Mouse (Mus musculus): ENCODE data around the gene Dennd2a. TPM values are rescaled to one million over a fixed set of nuclear protein-coding genes. Genes with fewer than 3 reads are reported as not detected.

Gene Dennd2a
- total RNA-seq, 2 experiments from 2014 or later = 13.6 to 15.3 TPM

- no peak for DNase-seq
- intact Hi-C loops (cut with DNase I) = loop anchor here (5.0 kb wide), 1 partner anchor 34 kb away; no protein-coding TSS in a partner anchor
These were observed 29.9 kb downstream of the Dennd2a start for GRCm38 (mm10) chr6:39527811-39528210.

- peak; percentile 39 to 42 for DNase-seq
These were observed 30.3 kb downstream of the Dennd2a start for GRCm38 (mm10) chr6:39527337-39527784.

GRCm38 (mm10) chr6:39526797-39527196 lies 30.9 kb downstream of the Dennd2a start:
- intact Hi-C loops (cut with DNase I) = loop anchor here (5.0 kb wide), 1 partner anchor 36 kb away; no protein-coding TSS in a partner anchor
- no peak for DNase-seq

More at GRCm38 (mm10) chr6:39527337-39527784, 30.3 kb downstream of the Dennd2a start:
- intact Hi-C loops (cut with DNase I) = loop anchor here (5.0 kb wide), 1 partner anchor 35 kb away; no protein-coding TSS in a partner anchor

- intact Hi-C loops (cut with DNase I) = no loop called here
- DNase-seq = no peak
These were observed 34.5 kb downstream of the Dennd2a start for GRCm38 (mm10) chr6:39523161-39523560.

- intact Hi-C loops (cut with DNase I) = no loop called here
- DNase-seq = no peak
These were observed 35.2 kb downstream of the Dennd2a start for GRCm38 (mm10) chr6:39522425-39522824.

GRCm38 (mm10) chr6:39515739-39516131 lies 41.9 kb downstream of the Dennd2a start:
- peak; percentile 41 to 44 for DNase-seq
- intact Hi-C loops (cut with DNase I) = no loop called here

GRCm38 (mm10) chr6:39515040-39515738 lies 42.5 kb downstream of the Dennd2a start:
- DNase-seq = peak; percentile 40 to 60
- intact Hi-C loops (cut with DNase I) = no loop called here

- DNase-seq = no peak
- intact Hi-C loops (cut with DNase I) = no loop called here
These were observed 54.2 kb downstream of the Dennd2a start for GRCm38 (mm10) chr6:39503476-39503875.

GRCm38 (mm10) chr6:39497165-39497564 lies 60.5 kb downstream of the Dennd2a start:
- intact Hi-C loops (cut with DNase I) = no loop called here

GRCm38 (mm10) chr6:39493129-39493714 lies 64.4 kb downstream of the Dennd2a start:
- intact Hi-C loops (cut with DNase I) = no loop called here

More at GRCm38 (mm10) chr6:39497165-39497564, 60.5 kb downstream of the Dennd2a start:
- no peak for DNase-seq

GRCm38 (mm10) chr6:39492161-39492560 lies 65.5 kb downstream of the Dennd2a start:
- no peak for DNase-seq
- intact Hi-C loops (cut with DNase I) = no loop called here

More at GRCm38 (mm10) chr6:39493129-39493714, 64.4 kb downstream of the Dennd2a start:
- peak; percentile 56 to 64 for DNase-seq

GRCm38 (mm10) chr6:39491203-39491602 lies 66.5 kb downstream of the Dennd2a start:
- intact Hi-C loops (cut with DNase I) = no loop called here
- DNase-seq = no peak

- intact Hi-C loops (cut with DNase I) = no loop called here
These were observed 69.4 kb downstream of the Dennd2a start for GRCm38 (mm10) chr6:39488292-39488691.

GRCm38 (mm10) chr6:39483656-39484055 lies 74.0 kb downstream of the Dennd2a start:
- no peak for DNase-seq
- intact Hi-C loops (cut with DNase I) = no loop called here

More at GRCm38 (mm10) chr6:39488292-39488691, 69.4 kb downstream of the Dennd2a start:
- no peak for DNase-seq

- peak; percentile 74 to 83 for DNase-seq
- intact Hi-C loops (cut with DNase I) = no loop called here
These were observed 79.0 kb downstream of the Dennd2a start for GRCm38 (mm10) chr6:39478509-39479150.

GRCm38 (mm10) chr6:39476617-39477016 lies 81.0 kb downstream of the Dennd2a start:
- no peak for DNase-seq
- intact Hi-C loops (cut with DNase I) = no loop called here

- intact Hi-C loops (cut with DNase I) = no loop called here
- DNase-seq = peak; percentile 60 to 66
These were observed 83.2 kb downstream of the Dennd2a start for GRCm38 (mm10) chr6:39474424-39474823.

GRCm38 (mm10) chr6:39472837-39473236 lies 84.8 kb downstream of the Dennd2a start:
- intact Hi-C loops (cut with DNase I) = no loop called here
- DNase-seq = no peak

GRCm38 (mm10) chr6:39472271-39472670 lies 85.4 kb downstream of the Dennd2a start:
- no peak for DNase-seq
- intact Hi-C loops (cut with DNase I) = no loop called here

GRCm38 (mm10) chr6:39470076-39470475 lies 87.6 kb downstream of the Dennd2a start:
- intact Hi-C loops (cut with DNase I) = no loop called here
- no peak for DNase-seq

- intact Hi-C loops (cut with DNase I) = no loop called here
These were observed 88.2 kb downstream of the Dennd2a start for GRCm38 (mm10) chr6:39469427-39469826.

More at GRCm38 (mm10) chr6:39469427-39469826, 88.2 kb downstream of the Dennd2a start:
- DNase-seq = no peak

Measured in heart, postnatal 14 days (tissue).